Mouse (Mus musculus) NIH3T3 (cell line): ENCODE measurements around the gene Dnah7a.
"Not testable (repeated sequence)": the region's sequence is repeated elsewhere in the genome, so short reads cannot be mapped to it uniquely, and the experiment has no call there.

Experiments used
- DNase-seq: peaks from one replicate; pipeline ENCODE4 v3.0.0-alpha.2; 2012; ENCODE audit warnings: low read depth

Gene Dnah7a

DNA sequence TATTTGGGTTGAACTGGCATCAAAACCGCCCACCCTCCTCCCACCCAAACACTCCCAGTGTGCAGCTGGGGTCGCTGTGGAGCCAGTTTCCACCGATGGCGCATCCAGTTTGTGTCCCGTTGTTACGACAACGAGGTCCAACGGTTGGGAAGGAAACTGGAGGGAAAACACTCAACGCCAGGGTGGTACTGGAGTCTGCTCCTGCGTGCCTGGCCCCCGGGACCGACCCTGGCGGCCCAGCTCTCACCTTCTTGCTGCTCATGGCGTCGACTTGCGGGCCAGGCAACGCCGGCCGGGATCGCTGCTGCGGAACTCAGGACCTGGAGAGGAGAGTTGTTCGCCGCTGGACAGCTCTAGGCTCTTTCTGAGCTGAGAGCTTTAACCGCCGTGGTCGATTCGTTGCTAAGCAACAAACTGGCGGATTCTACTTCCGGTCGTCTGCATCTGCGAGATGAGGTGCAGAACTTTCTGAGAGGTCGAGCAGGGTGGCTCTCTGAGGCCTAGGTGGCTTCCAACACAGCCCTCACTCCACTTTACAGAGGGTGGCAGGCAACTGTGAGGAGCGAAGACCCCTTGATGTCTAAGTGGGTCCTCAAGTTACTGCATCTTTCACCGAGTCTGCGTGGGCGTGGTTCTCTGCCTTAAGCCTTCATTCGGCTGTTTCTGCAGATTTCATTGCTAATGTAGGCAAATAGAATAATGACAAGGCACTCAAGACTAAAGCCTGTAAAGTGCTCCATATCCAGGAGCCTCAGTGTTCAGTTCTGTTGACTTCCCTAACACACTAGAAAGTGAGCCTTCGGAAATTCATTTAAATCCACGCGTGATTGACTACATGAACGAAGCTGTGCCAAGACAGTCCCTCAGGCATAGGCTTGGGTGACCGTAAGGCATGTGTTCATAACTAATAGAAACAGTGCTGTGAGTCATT lies at the start of gene Dnah7a:
Gene Dnah7a (minus strand): TSS at position 354 of the 931 bp plus-strand sequence.
- no peak for DNase-seq

- peak; percentile 14 for DNase-seq
Observed at GRCm38 (mm10) chr1:53753501-53753900, 46.9 kb upstream of the Dnah7a start.

DNA sequence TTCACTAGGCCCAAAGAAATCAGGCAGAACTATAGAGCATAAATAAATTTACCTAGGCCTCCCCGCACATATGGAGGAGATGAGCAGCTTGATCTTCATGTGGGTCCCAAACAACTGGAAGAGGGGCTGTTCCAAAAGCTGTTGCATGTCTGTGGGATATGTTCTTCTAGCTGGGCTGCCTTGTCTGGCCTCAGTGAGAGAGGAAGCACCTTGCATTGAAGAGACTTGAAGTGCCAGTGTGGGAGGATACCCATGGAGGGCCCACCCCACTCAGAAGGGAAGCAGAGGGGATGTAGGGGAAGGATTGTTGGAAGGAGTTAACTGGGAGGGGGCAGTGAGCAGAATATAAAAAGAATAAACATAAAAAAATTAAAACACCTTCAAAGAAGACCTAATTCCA lies 44.6 kb upstream of the Dnah7a start:
- DNase-seq: no peak

DNA sequence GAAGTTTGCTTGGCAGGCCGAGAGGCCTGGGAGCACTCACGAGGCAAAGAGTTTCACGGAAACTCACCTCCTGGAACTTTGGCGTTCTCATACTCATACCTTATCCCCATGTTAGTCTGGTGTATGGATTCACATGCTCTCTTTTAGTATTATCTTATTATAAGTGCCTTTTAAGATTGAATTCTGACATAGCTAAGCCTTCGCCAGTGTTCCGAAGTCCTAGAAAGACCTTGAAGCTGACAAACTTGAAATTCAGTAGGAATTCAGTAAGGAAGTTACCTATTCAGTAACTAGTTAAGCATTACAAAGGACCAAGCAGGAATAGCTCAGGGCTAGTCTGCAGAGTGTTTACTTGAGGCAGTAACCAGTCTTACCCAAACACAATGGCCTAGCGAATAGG lies 44.1 kb upstream of the Dnah7a start:
- DNase-seq: not testable (repeated sequence)

- not testable (repeated sequence) for DNase-seq
Observed at GRCm38 (mm10) chr1:53749881-53750385, 43.3 kb upstream of the Dnah7a start.

GRCm38 (mm10) chr1:53748571-53748970 lies 42.0 kb upstream of the Dnah7a start:
- no peak for DNase-seq

- no peak for DNase-seq
Observed at GRCm38 (mm10) chr1:53746001-53746400, 39.4 kb upstream of the Dnah7a start.

DNA sequence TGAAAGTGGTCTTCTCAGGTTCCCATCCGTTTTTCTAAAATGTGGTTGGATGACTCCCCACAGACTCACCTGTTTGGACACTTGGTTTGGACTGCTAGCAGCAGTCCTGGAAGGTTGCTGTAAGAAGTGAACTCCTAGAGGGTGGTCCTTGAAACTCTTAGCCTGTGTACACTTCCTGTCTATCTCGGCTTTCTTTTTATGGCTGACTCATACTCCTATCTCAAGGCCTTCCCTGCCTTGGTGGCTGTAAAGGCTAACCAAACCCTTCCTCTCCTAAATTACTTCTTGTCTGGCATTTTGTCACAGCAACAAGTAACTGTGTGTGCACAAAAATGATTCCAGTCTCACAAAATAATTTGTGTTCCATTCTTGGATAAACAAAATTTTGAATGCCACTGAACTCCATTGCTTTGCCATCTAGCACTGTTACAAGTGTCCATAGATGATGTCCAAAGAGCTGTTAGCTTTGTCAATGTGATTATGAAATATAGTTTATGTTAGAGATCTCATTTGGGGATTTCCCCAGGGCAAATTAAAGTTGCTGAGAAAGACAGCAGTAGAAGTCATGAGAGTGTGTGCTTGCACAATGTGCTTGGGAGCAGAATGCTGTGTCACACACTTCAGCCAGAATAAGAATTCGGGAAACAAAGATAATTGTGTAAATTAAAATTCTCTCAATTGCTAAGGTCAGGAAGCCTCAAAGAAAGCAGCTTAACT lies 35.3 kb upstream of the Dnah7a start:
- DNase-seq: peak; percentile 17

- no peak for DNase-seq
Observed at GRCm38 (mm10) chr1:53740777-53741336, 34.3 kb upstream of the Dnah7a start.

DNA sequence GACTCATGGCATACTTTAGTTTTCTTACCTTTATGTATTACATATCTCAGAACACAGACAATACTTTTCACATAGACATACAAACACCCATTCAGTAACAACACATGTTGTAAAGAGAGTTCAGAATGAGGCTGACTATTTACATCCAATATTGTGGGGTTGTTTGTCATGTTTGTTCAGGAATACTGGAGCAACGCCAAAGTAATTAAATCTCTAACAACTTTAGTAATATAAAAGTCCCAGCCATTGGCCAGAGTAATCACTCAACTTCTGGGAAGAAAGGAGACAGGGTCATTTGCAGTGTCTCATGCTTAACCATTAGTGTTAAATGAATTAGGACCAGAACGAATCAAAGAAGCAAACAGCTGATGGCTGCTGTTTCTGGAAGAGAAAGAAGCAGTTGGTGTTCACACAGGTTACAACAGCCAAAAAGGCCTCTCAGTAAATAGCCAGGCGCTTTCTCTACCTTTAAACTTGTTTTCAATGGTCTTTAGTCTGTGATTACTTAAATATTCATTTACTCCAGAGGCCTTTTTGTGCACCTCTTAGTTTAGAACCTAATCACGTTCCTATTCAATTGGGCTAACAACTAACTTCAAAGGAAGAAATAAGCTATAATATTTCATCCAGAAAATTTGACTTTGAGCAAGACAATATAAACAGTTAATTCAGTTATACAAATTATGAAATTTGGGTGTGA lies 33.6 kb upstream of the Dnah7a start:
- not testable (repeated sequence) for DNase-seq

- no peak for DNase-seq
Observed at GRCm38 (mm10) chr1:53736583-53736982, 30.0 kb upstream of the Dnah7a start.

- peak; percentile 54 for DNase-seq
Observed at GRCm38 (mm10) chr1:53728489-53729225, 22.1 kb upstream of the Dnah7a start.

GRCm38 (mm10) chr1:53726883-53727282 lies 20.3 kb upstream of the Dnah7a start:
- DNase-seq: no peak

GRCm38 (mm10) chr1:53721353-53721752 lies 14.8 kb upstream of the Dnah7a start:
- DNase-seq: peak; percentile 54

DNA sequence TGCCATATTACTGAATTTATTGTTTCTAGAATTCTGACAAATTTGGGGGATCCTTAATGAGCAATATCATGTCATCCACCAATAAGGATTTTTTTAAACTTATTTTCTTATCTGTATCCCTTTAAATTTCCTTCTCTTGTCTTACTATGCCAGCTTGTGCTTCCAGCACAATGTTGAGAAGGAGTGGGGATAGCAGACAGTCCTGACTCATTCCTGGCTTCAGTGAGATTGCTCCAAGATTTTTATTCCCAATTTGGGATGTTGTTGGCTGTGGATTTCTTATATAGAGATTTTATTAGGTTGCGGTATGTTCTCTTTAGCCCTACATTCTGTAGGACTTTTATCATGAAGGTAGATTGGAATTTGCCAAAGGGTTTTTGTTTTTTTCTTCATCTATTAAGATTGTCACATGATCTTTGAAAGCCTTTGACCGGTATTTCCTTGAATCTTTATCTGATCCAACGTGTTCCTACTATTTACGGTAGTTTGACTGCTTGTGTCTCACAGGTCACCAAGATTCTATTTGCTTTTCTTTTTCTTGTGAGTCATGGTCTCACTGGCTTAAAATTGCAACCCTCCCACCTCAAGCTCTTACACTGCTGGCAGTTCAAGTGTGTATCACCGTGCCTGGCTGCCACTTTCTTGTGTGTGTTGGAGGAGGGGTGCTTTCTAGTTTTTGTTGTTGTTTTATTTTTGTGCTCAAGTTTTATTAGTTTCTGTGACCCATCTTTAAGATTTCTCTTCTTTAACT lies 14.2 kb upstream of the Dnah7a start:
- peak; percentile 53 for DNase-seq

DNA sequence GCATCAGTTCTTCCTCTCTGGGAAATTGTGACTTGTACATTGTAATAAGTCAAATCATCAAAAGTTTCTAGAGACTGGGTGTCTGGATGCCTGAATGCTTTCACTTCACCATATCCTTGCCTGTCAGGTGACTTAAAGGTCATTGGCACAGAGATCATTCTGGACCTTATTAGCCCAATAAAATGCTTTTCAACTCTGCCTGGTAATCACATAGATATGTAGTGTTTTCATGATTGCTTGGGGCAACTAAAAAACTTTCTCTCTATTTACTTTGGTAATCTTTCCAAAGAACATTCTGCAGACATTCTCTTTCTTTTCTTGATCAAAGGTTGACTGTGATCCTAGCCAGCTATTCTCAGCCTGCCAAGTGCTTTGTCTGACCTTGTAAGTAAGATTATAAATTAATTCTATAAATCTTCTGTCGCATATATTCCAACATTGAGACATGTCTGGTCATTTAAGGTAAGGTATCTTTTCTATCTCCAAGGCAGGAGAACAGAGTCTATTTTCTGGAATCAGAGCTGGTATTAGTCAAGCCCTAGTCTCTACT lies 9.5 kb upstream of the Dnah7a start:
- DNase-seq: peak; percentile 61

DNA sequence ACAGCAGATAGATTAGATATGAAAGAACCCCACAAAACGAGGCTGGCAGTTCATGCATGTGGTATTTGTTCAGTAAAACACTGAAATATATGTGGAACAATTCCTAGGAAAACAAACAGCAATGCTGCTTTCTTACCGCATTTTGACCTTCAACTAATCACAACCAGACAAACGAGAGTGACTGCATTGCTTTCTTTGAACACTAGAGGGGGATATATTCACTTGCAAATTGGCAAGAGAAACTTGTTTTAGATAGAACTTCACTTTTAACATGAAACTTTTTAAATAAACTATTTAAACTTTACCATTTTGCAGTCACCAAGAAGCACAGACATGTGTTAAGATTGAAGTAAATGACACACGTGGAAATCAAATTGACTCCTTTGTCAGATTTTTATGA lies 8.9 kb upstream of the Dnah7a start:
- peak; percentile 99 for DNase-seq

- not testable (repeated sequence) for DNase-seq
Observed at GRCm38 (mm10) chr1:53713383-53713782, 6.8 kb upstream of the Dnah7a start.

DNA sequence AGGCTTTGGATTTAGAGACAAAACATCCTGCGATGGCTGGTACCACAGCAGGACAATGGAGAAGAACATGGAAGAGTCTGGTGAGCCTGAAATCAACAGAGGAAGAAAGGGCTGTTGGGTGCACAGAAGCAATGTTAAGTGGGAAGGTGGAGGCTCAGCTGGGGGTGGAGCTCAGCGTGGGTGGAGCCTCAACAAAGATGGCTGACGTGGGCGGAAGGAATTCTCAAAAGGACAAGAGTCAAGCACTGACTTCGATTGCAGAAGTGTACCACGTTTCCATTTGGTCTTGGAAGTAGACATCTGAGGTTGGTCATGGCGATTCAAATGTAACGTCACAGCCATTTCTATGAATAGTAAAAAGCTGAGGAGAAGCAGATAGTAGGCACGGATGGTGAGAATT lies 4.5 kb upstream of the Dnah7a start:
- DNase-seq: no peak

GRCm38 (mm10) chr1:53709602-53710001 lies 3.0 kb upstream of the Dnah7a start:
- not testable (repeated sequence) for DNase-seq
